Mouse (Mus musculus): ENCODE data around the gene Ppt2. TPM values are rescaled to one million over a fixed set of nuclear protein-coding genes. Genes with fewer than 3 reads are reported as not detected.

The Ppt2 gene
- polyA plus RNA-seq (2015; fragmentation: Nextera tagmentation; extraction: Ambion mirVana) = 25.5 and 34.3 TPM in 2 replicates

GRCm38 (mm10) chr17:34627943-34628643 is at the start of gene Ppt2:
TSS of gene Ppt2 (minus strand) at chr17:34628510.

DNA sequence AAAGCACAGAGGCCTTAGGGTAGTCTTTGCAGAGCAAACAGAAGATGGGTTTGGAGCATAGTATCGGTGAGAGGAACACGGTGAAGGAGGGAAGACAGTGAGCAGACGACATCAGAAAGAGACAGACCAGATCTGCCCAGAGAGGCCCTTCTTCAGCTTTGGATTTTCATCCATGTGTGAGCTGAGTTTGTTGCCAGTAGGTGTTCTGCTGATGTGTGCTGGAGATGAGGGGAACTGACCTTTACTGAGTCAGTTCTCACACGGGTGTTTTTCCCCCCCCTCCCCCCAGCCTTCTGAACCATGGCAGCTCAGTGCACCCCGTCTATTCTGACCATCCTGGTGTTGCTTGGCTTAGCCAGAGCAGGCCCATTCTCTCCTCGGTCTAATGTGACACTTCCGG is 41.9 kb upstream of the Ppt2 start, which contains the start of gene Tnxb:
Gene Tnxb, plus strand, starts transcription at position 301 of the 400 bp plus-strand sequence.

DNA sequence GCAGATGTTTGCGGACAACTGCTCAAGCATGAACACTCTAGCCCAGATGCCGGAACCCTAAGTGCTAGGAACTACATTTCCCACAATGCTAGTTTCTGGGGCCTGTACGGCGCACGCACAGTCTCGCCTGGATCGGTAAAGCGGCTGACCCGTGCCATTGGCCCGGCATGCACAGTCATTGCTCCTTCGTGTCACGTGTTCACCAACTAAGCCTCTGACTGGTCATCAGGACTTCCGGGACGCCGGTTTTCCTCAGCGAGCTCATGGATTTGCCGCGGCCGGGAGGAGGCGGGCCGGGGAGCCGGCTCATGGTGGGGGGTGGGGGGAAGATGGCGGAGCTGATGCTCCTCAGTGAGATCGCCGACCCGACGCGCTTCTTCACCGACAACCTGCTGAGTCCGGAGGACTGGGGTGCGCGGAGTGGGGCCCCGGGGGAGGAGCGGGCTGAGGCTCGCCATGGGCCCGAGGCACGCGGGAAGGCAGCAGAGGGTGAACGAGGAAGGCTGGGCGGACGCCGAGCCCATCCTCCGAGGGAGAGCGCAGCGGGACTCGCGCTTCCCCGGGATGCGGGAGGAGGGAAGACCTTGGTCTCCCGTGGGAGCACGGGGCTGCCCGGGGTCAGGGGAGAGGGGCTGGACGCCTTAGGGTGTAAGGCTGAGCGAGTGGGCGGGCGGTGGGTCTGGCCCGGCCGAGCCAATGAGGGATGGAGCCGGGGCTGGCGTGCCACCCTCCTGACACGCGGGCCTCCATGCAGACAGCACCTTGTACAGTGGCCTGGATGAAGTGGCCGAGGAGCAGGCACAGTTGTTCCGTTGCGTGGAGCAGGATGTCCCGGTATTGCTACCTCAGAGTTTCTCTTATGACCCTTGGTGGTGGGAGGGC is 18.8 kb upstream of the Ppt2 start, which contains the start of gene Atf6b:
Gene Atf6b, plus strand, starts transcription at position 241 of the 882 bp plus-strand sequence.

DNA sequence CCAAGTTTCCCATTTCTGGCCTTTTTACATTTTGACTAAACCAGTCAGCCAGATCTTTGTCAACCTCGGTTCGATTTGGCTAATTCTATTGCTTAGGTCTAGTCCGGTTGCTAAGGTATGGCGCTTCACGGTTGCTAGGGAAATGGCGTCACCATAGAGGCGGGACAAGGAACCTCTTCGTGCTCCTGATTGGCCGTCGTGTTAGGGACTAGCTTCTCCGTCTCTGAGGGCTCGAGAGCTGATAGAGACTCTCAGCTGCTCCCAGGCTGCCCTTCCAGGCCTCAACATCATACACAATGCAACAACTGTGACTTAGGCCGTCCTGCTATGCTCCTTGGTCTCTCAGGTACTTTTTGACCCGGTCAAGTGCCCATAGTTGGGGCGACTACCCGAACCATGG is 16.3 kb upstream of the Ppt2 start, which contains the start of gene Fkbpl:
Gene Fkbpl, plus strand, starts transcription at position 157 of the 400 bp plus-strand sequence.

GRCm38 (mm10) chr17:34629221-34629751 is 976 bp upstream of the Ppt2 start, which contains the start of gene Prrt1:
TSS of gene Prrt1 (plus strand) at chr17:34629533.

GRCm38 (mm10) chr17:34615871-34616270 is 12.4 kb downstream of the Ppt2 start, which contains the start of gene Egfl8:
TSS of gene Egfl8 (minus strand) at chr17:34615971.

DNA sequence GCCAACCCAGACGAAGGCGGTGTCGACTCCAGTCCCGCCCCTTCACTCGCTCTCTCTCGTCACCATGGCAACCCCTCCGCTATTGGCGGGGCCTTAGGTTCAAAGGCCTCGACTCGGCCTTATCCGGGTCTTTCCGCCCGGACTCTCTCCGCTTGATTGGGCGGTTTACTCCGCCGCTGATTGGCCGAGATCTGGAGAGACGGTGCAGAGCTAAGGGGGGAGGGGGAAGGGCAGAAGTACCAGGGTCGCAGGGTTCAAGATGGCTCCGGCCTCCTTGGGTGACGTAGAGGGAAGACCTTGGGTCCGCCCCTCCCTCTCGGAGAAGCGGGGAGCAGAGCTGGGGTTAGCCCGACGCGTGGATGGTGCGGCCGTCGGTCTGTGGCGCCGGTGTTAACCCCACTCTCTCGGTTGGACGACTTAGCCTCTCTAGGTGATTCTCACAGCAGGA is 24.2 kb downstream of the Ppt2 start, which contains the start of gene Agpat1:
Gene Agpat1, plus strand, starts transcription at position 202 of the 448 bp plus-strand sequence.

DNA sequence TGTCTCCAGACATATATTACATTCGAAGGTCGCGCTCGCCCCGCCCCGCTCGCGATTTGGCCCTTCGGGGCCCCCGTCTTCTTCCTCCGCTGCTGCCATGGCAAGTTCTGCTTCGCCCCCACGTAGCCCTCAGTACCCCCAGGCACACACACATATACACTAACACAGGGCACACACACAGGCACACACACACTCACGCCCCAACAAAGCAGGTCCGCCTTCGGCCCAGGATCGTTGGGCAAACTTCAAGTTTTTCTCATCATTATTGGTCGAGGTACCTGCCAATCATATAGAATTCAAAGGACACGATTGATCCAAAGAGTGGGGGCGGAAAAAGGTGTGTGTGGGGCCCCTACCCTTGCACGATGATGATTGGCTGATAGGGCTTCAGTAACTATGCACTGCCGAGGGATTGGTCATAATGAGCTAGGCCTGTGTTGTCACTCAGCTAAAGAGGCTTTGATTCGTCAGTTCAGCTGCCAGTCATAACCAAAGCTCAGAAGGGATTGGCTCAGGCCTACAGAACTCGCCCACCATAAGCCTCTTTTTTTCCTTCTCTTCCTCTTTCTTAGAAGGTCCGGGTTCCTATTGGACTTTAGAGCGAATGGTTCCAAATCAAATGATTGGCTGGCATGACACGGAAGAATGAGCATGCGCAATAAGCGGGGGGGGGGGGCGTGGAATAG is 24.8 kb downstream of the Ppt2 start, which contains the start of gene Rnf5:
Gene Rnf5, minus strand, starts transcription at position 316 of the 686 bp plus-strand sequence.

GRCm38 (mm10) chr17:34597566-34598095 is 30.7 kb downstream of the Ppt2 start, which contains the start of gene Ager:
TSS of gene Ager (plus strand) at chr17:34597862.

GRCm38 (mm10) chr17:34591029-34591993 is 37.0 kb downstream of the Ppt2 start, which contains the start of gene Pbx2:
TSS of gene Pbx2 (plus strand) at chr17:34591266.

DNA sequence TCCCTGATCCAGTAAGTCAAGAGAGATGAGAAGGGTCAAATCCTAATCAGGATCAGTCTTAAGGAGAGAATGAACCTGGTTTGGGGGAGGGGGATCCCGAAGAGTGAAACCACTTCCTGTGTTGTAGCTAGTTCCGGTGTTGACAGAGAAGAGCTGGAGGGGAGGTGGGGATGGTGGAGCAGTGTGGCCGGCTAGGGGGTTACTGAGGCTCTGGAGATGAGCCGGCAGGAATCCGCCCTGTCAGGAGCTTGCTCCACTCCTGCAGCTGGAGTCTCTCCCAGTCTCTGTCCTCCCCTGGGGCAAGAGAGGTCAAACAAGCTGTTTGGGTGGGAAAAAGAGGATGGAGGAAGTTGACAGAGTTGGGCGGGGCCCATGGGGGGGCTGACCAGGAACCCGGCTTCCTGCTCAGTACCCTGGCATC is 38.6 kb downstream of the Ppt2 start, which contains the start of gene Gpsm3:
Gene Gpsm3, plus strand, starts transcription at position 126 of the 421 bp plus-strand sequence.

Other genes with a start within 250 kb of the Ppt2 start
- gene BC051142, start 229.7 kb downstream of the Ppt2 start, polyA plus RNA-seq (2015; fragmentation: Nextera tagmentation; extraction: Ambion mirVana) = 1.4 and 2.6 TPM in 2 replicates
- gene Btnl4, start 151.2 kb downstream of the Ppt2 start, polyA plus RNA-seq (2015; fragmentation: Nextera tagmentation; extraction: Ambion mirVana) = not detected in 2 replicates
- not detected in 2 replicates for gene Btnl6, start 111.2 kb downstream of the Ppt2 start, polyA plus RNA-seq (2015; fragmentation: Nextera tagmentation; extraction: Ambion mirVana)
- gene Notch4, start 64.2 kb downstream of the Ppt2 start, polyA plus RNA-seq (2015; fragmentation: Nextera tagmentation; extraction: Ambion mirVana) = 3.0 and 5.0 TPM in 2 replicates
- 15.0 TPM in 2 replicates for gene Gpsm3, start 38.7 kb downstream of the Ppt2 start, polyA plus RNA-seq (2015; fragmentation: Nextera tagmentation; extraction: Ambion mirVana)
- 6.1 and 6.8 TPM in 2 replicates for gene Pbx2, start 37.2 kb downstream of the Ppt2 start, polyA plus RNA-seq (2015; fragmentation: Nextera tagmentation; extraction: Ambion mirVana)
- 4.4 and 5.1 TPM in 2 replicates for gene Ager, start 30.6 kb downstream of the Ppt2 start, polyA plus RNA-seq (2015; fragmentation: Nextera tagmentation; extraction: Ambion mirVana)
- gene Rnf5, start 24.8 kb downstream of the Ppt2 start, polyA plus RNA-seq (2015; fragmentation: Nextera tagmentation; extraction: Ambion mirVana) = 90.9 and 133 TPM in 2 replicates
- 43.8 and 58.6 TPM in 2 replicates for gene Agpat1, start 24.2 kb downstream of the Ppt2 start, polyA plus RNA-seq (2015; fragmentation: Nextera tagmentation; extraction: Ambion mirVana)
- 11.5 and 18.6 TPM in 2 replicates for gene Egfl8, start 12.5 kb downstream of the Ppt2 start, polyA plus RNA-seq (2015; fragmentation: Nextera tagmentation; extraction: Ambion mirVana)
- 1.3 and 2.2 TPM in 2 replicates for gene Prrt1, start 1.0 kb upstream of the Ppt2 start, polyA plus RNA-seq (2015; fragmentation: Nextera tagmentation; extraction: Ambion mirVana)
- gene Fkbpl, start 16.3 kb upstream of the Ppt2 start, polyA plus RNA-seq (2015; fragmentation: Nextera tagmentation; extraction: Ambion mirVana) = 13.8 and 17.8 TPM in 2 replicates
- gene Atf6b, start 18.6 kb upstream of the Ppt2 start, polyA plus RNA-seq (2015; fragmentation: Nextera tagmentation; extraction: Ambion mirVana) = 34.1 and 43.4 TPM in 2 replicates
- 10.3 and 10.4 TPM in 2 replicates for gene Tnxb, start 42.0 kb upstream of the Ppt2 start, polyA plus RNA-seq (2015; fragmentation: Nextera tagmentation; extraction: Ambion mirVana)
- 182 and 224 TPM in 2 replicates for gene C4b, start 115.4 kb upstream of the Ppt2 start, polyA plus RNA-seq (2015; fragmentation: Nextera tagmentation; extraction: Ambion mirVana)
- gene Cyp21a1, start 176.1 kb upstream of the Ppt2 start, polyA plus RNA-seq (2015; fragmentation: Nextera tagmentation; extraction: Ambion mirVana) = 2,316 and 6,586 TPM in 2 replicates
- gene Stk19, start 208.4 kb upstream of the Ppt2 start, polyA plus RNA-seq (2015; fragmentation: Nextera tagmentation; extraction: Ambion mirVana) = 37.9 and 41.1 TPM in 2 replicates
- 34.6 and 62.4 TPM in 2 replicates for gene Dxo, start 208.5 kb upstream of the Ppt2 start, polyA plus RNA-seq (2015; fragmentation: Nextera tagmentation; extraction: Ambion mirVana)
- 23.8 and 36.5 TPM in 2 replicates for gene Skiv2l, start 221.7 kb upstream of the Ppt2 start, polyA plus RNA-seq (2015; fragmentation: Nextera tagmentation; extraction: Ambion mirVana)
- 56.9 and 73.9 TPM in 2 replicates for gene Nelfe, start 221.9 kb upstream of the Ppt2 start, polyA plus RNA-seq (2015; fragmentation: Nextera tagmentation; extraction: Ambion mirVana)
- gene Cfb, start 234.0 kb upstream of the Ppt2 start, polyA plus RNA-seq (2015; fragmentation: Nextera tagmentation; extraction: Ambion mirVana) = 27.2 and 40.8 TPM in 2 replicates

Data from adrenal gland, postnatal 0 days (tissue).